In genomic region chr14:30626756-30627742, GRCm38 (mm10) we compare ENCODE assay signal across 8 mouse cellular contexts. TPM values are rescaled to one million over a fixed set of nuclear protein-coding genes. Genes with fewer than 3 reads are reported as not detected.
DNase-seq lines count a peak whose midpoint lies in the region; ATAC-seq and TF ChIP-seq lines count a peak whose summit lies in the region.

No protein-coding gene starts in this region.

- H3K4me1 ChIP-seq in embryonic facial prominence, embryonic 11.5 days (ENCODE audit: control insufficient read depth, insufficient read depth, low read length): peaks cover 7% of the 10 kb centered on the region; the same call in 1 of the 2 replicates
- H3K4me1 ChIP-seq in intestine, embryonic 16.5 days (ENCODE audit: control insufficient read depth, insufficient read depth, low read length): peaks cover 42% of the 10 kb centered on the region
- H3K4me1 ChIP-seq in neural tube, embryonic 12.5 days: peaks cover 24% of the 10 kb centered on the region

- no peaks in the 10 kb centered on the region for H3K27me3 ChIP-seq in embryonic facial prominence, embryonic 11.5 days (ENCODE audit: control insufficient read depth, insufficient read depth, low read length)
- H3K27me3 ChIP-seq in intestine, embryonic 16.5 days (replicated peaks; ENCODE audit: control insufficient read depth, insufficient read depth, low read length): no peaks in the 10 kb centered on the region
- H3K27me3 ChIP-seq in neural tube, embryonic 12.5 days (replicated peaks): 0 out of 2 replicates have a peak, but pooled peaks cover 8% of the 10 kb centered on the region

- intact Hi-C loops in left cerebral cortex, adult 2 months (cut with DNase I): no loop called here

- ATAC-seq in embryonic facial prominence, embryonic 11.5 days (replicated peaks; ENCODE audit: insufficient number of reproducible peaks, low FRiP score, low TSS enrichment, low read depth): no peak
- ATAC-seq in intestine, embryonic 16.5 days: no peak
- ATAC-seq in neural tube, embryonic 12.5 days (ENCODE audit: low FRiP score, low read depth): no peak; the same call in 1 of the 2 replicates

- peak overlapping the region; percentile 54; the same call in 1 of the 2 replicates for H3K4me3 ChIP-seq in left cerebral cortex, adult 2 months
- H3K4me3 ChIP-seq in embryonic facial prominence, embryonic 11.5 days (ENCODE audit: low read depth, low read length): peak overlapping the region; percentile 73
- peak overlapping the region; percentile 85 for H3K4me3 ChIP-seq in intestine, embryonic 16.5 days (ENCODE audit: low read length)
- peak overlapping the region; percentile 56 for H3K4me3 ChIP-seq in neural tube, embryonic 12.5 days

- no peaks in the 10 kb centered on the region for H3K36me3 ChIP-seq in embryonic facial prominence, embryonic 11.5 days (replicated peaks; ENCODE audit: control insufficient read depth, insufficient read depth, low read depth, low read length)
- H3K36me3 ChIP-seq in intestine, embryonic 16.5 days (ENCODE audit: control insufficient read depth, insufficient read depth, low read length): no peaks in the 10 kb centered on the region
- H3K36me3 ChIP-seq in neural tube, embryonic 12.5 days: no peaks in the 10 kb centered on the region

- no peak for DNase-seq in left cerebral cortex, adult 2 months (ENCODE audit: extremely low spot score in 1 of 2, low spot score in 2 of 2)
- no peak for DNase-seq in left cerebral cortex, adult 8-10 months (ENCODE audit: low spot score in 2 of 2)
- no peak for DNase-seq in embryonic facial prominence, embryonic 11.5 days (ENCODE audit: low spot score)
- DNase-seq in adrenal gland, postnatal 14 days: no peak
- DNase-seq in cerebellum, postnatal 14 days: no peak
- DNase-seq in cerebellum, adult 8-10 months: no peak

- WGBS in embryonic facial prominence, embryonic 11.5 days: 56% methylated on average over 12 of the region's 12 CpGs
- 52% methylated on average over 12 of the region's 12 CpGs for WGBS in intestine, embryonic 16.5 days
- WGBS in neural tube, embryonic 12.5 days: 57% methylated on average over 12 of the region's 12 CpGs

- H3K9ac ChIP-seq in embryonic facial prominence, embryonic 11.5 days (replicated peaks; ENCODE audit: low read length): peak overlapping the region; percentile 79
- peak overlapping the region; percentile 88 for H3K9ac ChIP-seq in intestine, embryonic 16.5 days (ENCODE audit: low read depth, low read length)
- H3K9ac ChIP-seq in neural tube, embryonic 12.5 days: 0 out of 2 replicates have a peak overlapping the region, but pooled peaks have one; percentile 66

- H3K9me3 ChIP-seq in embryonic facial prominence, embryonic 11.5 days (replicated peaks; ENCODE audit: control insufficient read depth, low read length): no peaks in the 10 kb centered on the region
- H3K9me3 ChIP-seq in intestine, embryonic 16.5 days (ENCODE audit: control insufficient read depth, low read length): no peaks in the 10 kb centered on the region
- no peaks in the 10 kb centered on the region for H3K9me3 ChIP-seq in neural tube, embryonic 12.5 days

- TF ChIP-seq CTCF in left cerebral cortex, adult 2 months (IDR thresholded peaks at IDR 0.05): no peak

- peak overlapping the region; percentile 80 for H3K4me2 ChIP-seq in embryonic facial prominence, embryonic 11.5 days (ENCODE audit: low read depth, low read length)
- peak overlapping the region; percentile 88 for H3K4me2 ChIP-seq in intestine, embryonic 16.5 days (ENCODE audit: low read depth, low read length)
- H3K4me2 ChIP-seq in neural tube, embryonic 12.5 days (replicated peaks): peak overlapping the region; percentile 63

- H3K27ac ChIP-seq in left cerebral cortex, adult 2 months: 0 out of 2 replicates have a peak overlapping the region, but pooled peaks have one; percentile 29
- H3K27ac ChIP-seq in embryonic facial prominence, embryonic 11.5 days (replicated peaks; ENCODE audit: low read depth, low read length): no peak overlapping the region
- peak overlapping the region; percentile 86 for H3K27ac ChIP-seq in intestine, embryonic 16.5 days (ENCODE audit: low read length)
- no peak overlapping the region; the same call in 1 of the 2 replicates for H3K27ac ChIP-seq in neural tube, embryonic 12.5 days

RNA-seq across cellular contexts. Expression of gene Prkcd, which starts 1.0 kb away (rescaled TPM):
- total RNA-seq in left cerebral cortex, adult 2 months (2021): 10 to 100 TPM; 10.5 to 16.1 TPM
- total RNA-seq in left cerebral cortex, adult 8-10 months (2022): 10 to 100 TPM; 16.0 to 47.2 (median 18.0) TPM
- polyA plus RNA-seq in embryonic facial prominence, embryonic 11.5 days (2014; fragmentation: Nextera tagmentation; extraction: Ambion mirVana): 30.0 and 31.7 TPM in 2 replicates
- 52.1 and 56.5 TPM in 2 replicates for polyA plus RNA-seq in intestine, embryonic 16.5 days (2015; fragmentation: Nextera tagmentation; extraction: Ambion mirVana)
- 47.4 and 54.3 TPM in 2 replicates for polyA plus RNA-seq in neural tube, embryonic 12.5 days (2016; fragmentation: Nextera tagmentation; extraction: Ambion mirVana)
- 133 and 145 TPM in 2 replicates for total RNA-seq in adrenal gland, postnatal 14 days (2021)

RNA-seq across cellular contexts. Expression of gene Rft1, which starts 27.1 kb away (rescaled TPM):
- total RNA-seq in left cerebral cortex, adult 2 months (2021): 10 to 100 TPM; 11.3 to 12.3 TPM
- total RNA-seq in left cerebral cortex, adult 8-10 months (2022): 10 to 100 TPM; 11.9 to 13.7 (median 13.2) TPM
- 12.9 and 17.6 TPM in 2 replicates for polyA plus RNA-seq in embryonic facial prominence, embryonic 11.5 days (2014; fragmentation: Nextera tagmentation; extraction: Ambion mirVana)
- polyA plus RNA-seq in intestine, embryonic 16.5 days (2015; fragmentation: Nextera tagmentation; extraction: Ambion mirVana): 13.3 and 14.7 TPM in 2 replicates
- 12.0 and 13.5 TPM in 2 replicates for polyA plus RNA-seq in neural tube, embryonic 12.5 days (2016; fragmentation: Nextera tagmentation; extraction: Ambion mirVana)
- 20.8 and 23.9 TPM in 2 replicates for total RNA-seq in adrenal gland, postnatal 14 days (2021)

Comparison
In these comparisons a context has a peak if more than half of its experiments do, and no peak if none do; other contexts are left out.
1. H3K27ac ChIP-seq: peak in left cerebral cortex, adult 2 months (single experiment) and intestine, embryonic 16.5 days (single experiment); none in embryonic facial prominence, embryonic 11.5 days (single experiment) and neural tube, embryonic 12.5 days (single experiment).
2. Peak in every context shown above with its lines, with median percentiles within 50 percentile points of each other: H3K4me3 ChIP-seq, H3K4me2 ChIP-seq and H3K9ac ChIP-seq.